Mouse (Mus musculus): ENCODE results near the gene Fam161a. TPM values are rescaled to one million over a fixed set of nuclear protein-coding genes. Genes with fewer than 3 reads are reported as not detected.
"Not testable (repeated sequence)": the region's sequence is repeated elsewhere in the genome, so short reads cannot be mapped to it uniquely, and the experiment has no call there.

Fam161a gene
- polyA plus RNA-seq, 1 experiment = 4.2 TPM

GRCm38 (mm10) chr11:23047252-23047651 is 39.9 kb downstream of the Fam161a start:
- no peak overlapping the region for H3K27ac ChIP-seq (ENCODE audit: insufficient read depth, low read length)
- no peaks in the 10 kb centered on the region for H3K4me1 ChIP-seq (ENCODE audit: control insufficient read depth, insufficient read depth, low read length)
- TF ChIP-seq POLR2A (IDR thresholded peaks at IDR 0.05; ENCODE audit: low read depth, low read length) (no peak), CTCF (IDR thresholded peaks at IDR 0.05; ENCODE audit: borderline replicate concordance, insufficient read depth, low read length) (no peak)
- H3K4me3 ChIP-seq (ENCODE audit: insufficient read depth, low read length) = no peak overlapping the region

GRCm38 (mm10) chr11:23047663-23048582 is 40.6 kb downstream of the Fam161a start:
- Histone ChIP-seq H3K4me1 (ENCODE audit: control insufficient read depth, insufficient read depth, low read length) (no peaks in the 10 kb centered on the region), H3K4me3 (ENCODE audit: insufficient read depth, low read length) (no peak overlapping the region), H3K27ac (ENCODE audit: insufficient read depth, low read length) (no peak overlapping the region)
- TF ChIP-seq CTCF (IDR thresholded peaks at IDR 0.05; ENCODE audit: borderline replicate concordance, insufficient read depth, low read length) (no peak), POLR2A (IDR thresholded peaks at IDR 0.05; ENCODE audit: low read depth, low read length) (no peak)

GRCm38 (mm10) chr11:23049642-23050041 is 42.3 kb downstream of the Fam161a start:
- no peak for TF ChIP-seq POLR2A (IDR thresholded peaks at IDR 0.05; ENCODE audit: low read depth, low read length)
- no peak for TF ChIP-seq CTCF (IDR thresholded peaks at IDR 0.05; ENCODE audit: borderline replicate concordance, insufficient read depth, low read length)
- no peaks in the 10 kb centered on the region for H3K4me1 ChIP-seq (ENCODE audit: control insufficient read depth, insufficient read depth, low read length)
- H3K27ac ChIP-seq (ENCODE audit: insufficient read depth, low read length) = no peak overlapping the region
- no peak overlapping the region for H3K4me3 ChIP-seq (ENCODE audit: insufficient read depth, low read length)

GRCm38 (mm10) chr11:23052353-23052752 is 45.0 kb downstream of the Fam161a start:
- no peak for TF ChIP-seq POLR2A (IDR thresholded peaks at IDR 0.05; ENCODE audit: low read depth, low read length)
- TF ChIP-seq CTCF (IDR thresholded peaks at IDR 0.05; ENCODE audit: borderline replicate concordance, insufficient read depth, low read length) = no peak
- Histone ChIP-seq H3K4me3 (ENCODE audit: insufficient read depth, low read length) (no peak overlapping the region), H3K27ac (ENCODE audit: insufficient read depth, low read length) (no peak overlapping the region), H3K4me1 (ENCODE audit: control insufficient read depth, insufficient read depth, low read length) (no peaks in the 10 kb centered on the region)

- H3K4me3 ChIP-seq (ENCODE audit: insufficient read depth, low read length) = no peak overlapping the region
- H3K4me1 ChIP-seq (ENCODE audit: control insufficient read depth, insufficient read depth, low read length) = no peaks in the 10 kb centered on the region
- TF ChIP-seq POLR2A (IDR thresholded peaks at IDR 0.05; ENCODE audit: low read depth, low read length) (no peak), CTCF (IDR thresholded peaks at IDR 0.05; ENCODE audit: borderline replicate concordance, insufficient read depth, low read length) (no peak)
- H3K27ac ChIP-seq (ENCODE audit: insufficient read depth, low read length) = no peak overlapping the region
Observed at GRCm38 (mm10) chr11:23063153-23063552, 55.8 kb downstream of the Fam161a start.

- no peaks in the 10 kb centered on the region for H3K4me1 ChIP-seq (ENCODE audit: control insufficient read depth, insufficient read depth, low read length)
- TF ChIP-seq CTCF (IDR thresholded peaks at IDR 0.05; ENCODE audit: borderline replicate concordance, insufficient read depth, low read length) (no peak), POLR2A (IDR thresholded peaks at IDR 0.05; ENCODE audit: low read depth, low read length) (no peak)
- H3K27ac ChIP-seq (ENCODE audit: insufficient read depth, low read length) = no peak overlapping the region
Observed at GRCm38 (mm10) chr11:23063857-23064256, 56.5 kb downstream of the Fam161a start.

GRCm38 (mm10) chr11:23064276-23064675 is 56.9 kb downstream of the Fam161a start:
- not testable (repeated sequence) for H3K27ac ChIP-seq (ENCODE audit: insufficient read depth, low read length); H3K4me3 ChIP-seq (ENCODE audit: insufficient read depth, low read length); H3K4me1 ChIP-seq (ENCODE audit: control insufficient read depth, insufficient read depth, low read length)

More at GRCm38 (mm10) chr11:23063857-23064256, 56.5 kb downstream of the Fam161a start:
- no peak overlapping the region for H3K4me3 ChIP-seq (ENCODE audit: insufficient read depth, low read length)

GRCm38 (mm10) chr11:23065167-23065668 is 57.9 kb downstream of the Fam161a start:
- no peak overlapping the region for H3K4me3 ChIP-seq (ENCODE audit: insufficient read depth, low read length)
- TF ChIP-seq POLR2A (IDR thresholded peaks at IDR 0.05; ENCODE audit: low read depth, low read length) (no peak), CTCF (IDR thresholded peaks at IDR 0.05; ENCODE audit: borderline replicate concordance, insufficient read depth, low read length) (no peak)
- H3K4me1 ChIP-seq (ENCODE audit: control insufficient read depth, insufficient read depth, low read length) = no peaks in the 10 kb centered on the region
- H3K27ac ChIP-seq (ENCODE audit: insufficient read depth, low read length) = no peak overlapping the region

GRCm38 (mm10) chr11:23067395-23068136 is 60.2 kb downstream of the Fam161a start:
- no peak for TF ChIP-seq CTCF (IDR thresholded peaks at IDR 0.05; ENCODE audit: borderline replicate concordance, insufficient read depth, low read length)
- TF ChIP-seq POLR2A (IDR thresholded peaks at IDR 0.05; ENCODE audit: low read depth, low read length) = peak; percentile 100
- H3K4me1 ChIP-seq (ENCODE audit: control insufficient read depth, insufficient read depth, low read length) = no peaks in the 10 kb centered on the region
- peak overlapping the region; percentile 69 for H3K4me3 ChIP-seq (ENCODE audit: insufficient read depth, low read length)
- no peak overlapping the region for H3K27ac ChIP-seq (ENCODE audit: insufficient read depth, low read length)

GRCm38 (mm10) chr11:23068201-23068600 is 60.9 kb downstream of the Fam161a start:
- no peak for TF ChIP-seq POLR2A (IDR thresholded peaks at IDR 0.05; ENCODE audit: low read depth, low read length)
- no peak for TF ChIP-seq CTCF (IDR thresholded peaks at IDR 0.05; ENCODE audit: borderline replicate concordance, insufficient read depth, low read length)

GRCm38 (mm10) chr11:23068986-23069385 is 61.7 kb downstream of the Fam161a start:
- H3K27ac ChIP-seq (ENCODE audit: insufficient read depth, low read length); H3K4me3 ChIP-seq (ENCODE audit: insufficient read depth, low read length); H3K4me1 ChIP-seq (ENCODE audit: control insufficient read depth, insufficient read depth, low read length): not testable (repeated sequence)

More at GRCm38 (mm10) chr11:23068201-23068600, 60.9 kb downstream of the Fam161a start:
- peak overlapping the region; percentile 60 for H3K4me3 ChIP-seq (ENCODE audit: insufficient read depth, low read length)
- H3K4me1 ChIP-seq (ENCODE audit: control insufficient read depth, insufficient read depth, low read length) = no peaks in the 10 kb centered on the region
- H3K27ac ChIP-seq (ENCODE audit: insufficient read depth, low read length) = no peak overlapping the region
